Mouse (Mus musculus) small intestine, adult 2 months (tissue): Measurements from ENCODE around the gene Gm27029.
"Not testable (repeated sequence)": the region's sequence is repeated elsewhere in the genome, so short reads cannot be mapped to it uniquely, and the experiment has no call there.

Source experiments
- CTCF ChIP-seq: fragments of 200-500 bp; IDR thresholded peaks from 2 replicates; pipeline ENCODE4 v1.5.1; 2012; ENCODE audit warnings: low read depth, mild to moderate bottlenecking, control low read depth, inconsistent platforms, low read length, moderate library complexity, mixed read lengths; ENCODE audit not compliant: insufficient replicate concordance, insufficient read length; ENCODE audit errors: extremely low read depth
- POLR2A ChIP-seq: fragments of 200-500 bp; IDR thresholded peaks from 2 replicates; pipeline ENCODE4 v1.6.1; 2012; ENCODE audit warnings: low read depth, mild to moderate bottlenecking, control low read depth, inconsistent platforms, low read length, moderate library complexity

- TF ChIP-seq CTCF, POLR2A: not testable (repeated sequence)
These were observed 22.3 kb upstream of the Gm27029 start for GRCm38 (mm10) chr11:101446860-101447259.
